Mouse (Mus musculus) cortical plate, adult 2 months (tissue): ENCODE measurements at regions not wholly inside any gene's neighbourhood (a gene's known extent, or its start where the extent isn't known, plus 50 kb on each side); places are given as distances from the start of the nearest gene placed in this dataset.
A peak's percentile ranks its signal among the peaks of the same experiment; 100 is the strongest.

Experiments used
- CTCF ChIP-seq: fragments of 200-500 bp; IDR thresholded peaks from 2 replicates; pipeline ENCODE4 v1.5.1; 2011; ENCODE audit warnings: mild to moderate bottlenecking, control low read depth, low read length; ENCODE audit not compliant: insufficient read depth; ENCODE audit errors: extremely low read depth
- POLR2A ChIP-seq: fragments of 200-500 bp; IDR thresholded peaks from 2 replicates; pipeline ENCODE4 v1.6.1; 2011; ENCODE audit warnings: mild to moderate bottlenecking, low read length, control low read depth; ENCODE audit not compliant: insufficient read depth; ENCODE audit errors: extremely low read depth

- TF ChIP-seq CTCF = peak; percentile 32; the same call in 1 of the 2 replicates
- TF ChIP-seq POLR2A = no peak
Observed at GRCm38 (mm10) chr11:63233172-63233966, 104.6 kb downstream of the Pmp22 start.
